Mouse (Mus musculus): Measurements from ENCODE around the gene Kdm1b.

Kdm1b gene

GRCm38 (mm10) chr13:47109239-47109638, 65.9 kb downstream of the Kdm1b start:
- no peak for DNase-seq (ENCODE audit: low spot score)

DNA sequence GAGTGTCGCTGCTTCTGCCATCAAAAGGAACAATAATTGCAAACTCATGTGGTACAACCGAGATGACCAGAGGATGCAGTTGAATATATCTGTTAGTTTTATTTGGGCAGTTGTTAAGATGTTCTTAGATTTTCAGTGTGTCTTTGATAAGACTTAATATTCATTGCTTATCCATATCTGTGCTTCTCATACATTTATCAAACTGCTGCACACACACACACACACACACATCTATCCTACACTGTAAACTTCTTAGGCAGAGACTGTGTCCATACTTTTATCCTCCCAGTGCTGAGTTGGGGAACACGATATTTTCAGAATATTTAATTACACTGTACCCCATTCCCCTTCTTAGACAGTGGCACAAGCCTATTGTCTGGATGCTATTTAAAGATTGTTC, 67.9 kb downstream of the Kdm1b start:
- no peak for DNase-seq (ENCODE audit: low spot score)

DNA sequence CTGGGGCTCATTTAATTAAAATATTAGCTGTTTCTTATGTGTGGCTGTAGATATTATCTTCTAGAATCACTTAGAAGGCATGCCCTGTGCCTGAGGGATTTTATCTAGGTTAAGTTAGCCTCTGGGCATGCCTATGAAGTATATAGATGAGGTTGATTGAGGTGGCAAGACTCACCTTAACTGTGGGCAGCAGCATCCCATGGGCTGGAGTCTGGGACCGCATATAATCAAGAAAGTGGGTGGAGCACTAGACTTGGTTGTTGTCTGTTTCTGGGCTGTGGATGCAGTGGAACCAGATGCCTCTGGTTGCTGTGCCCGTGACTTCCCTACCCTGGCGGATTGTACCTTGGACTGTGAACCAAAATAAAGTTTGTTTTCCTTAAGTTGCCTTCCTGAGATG, 68.8 kb downstream of the Kdm1b start:
- no peak for DNase-seq (ENCODE audit: low spot score)

DNA sequence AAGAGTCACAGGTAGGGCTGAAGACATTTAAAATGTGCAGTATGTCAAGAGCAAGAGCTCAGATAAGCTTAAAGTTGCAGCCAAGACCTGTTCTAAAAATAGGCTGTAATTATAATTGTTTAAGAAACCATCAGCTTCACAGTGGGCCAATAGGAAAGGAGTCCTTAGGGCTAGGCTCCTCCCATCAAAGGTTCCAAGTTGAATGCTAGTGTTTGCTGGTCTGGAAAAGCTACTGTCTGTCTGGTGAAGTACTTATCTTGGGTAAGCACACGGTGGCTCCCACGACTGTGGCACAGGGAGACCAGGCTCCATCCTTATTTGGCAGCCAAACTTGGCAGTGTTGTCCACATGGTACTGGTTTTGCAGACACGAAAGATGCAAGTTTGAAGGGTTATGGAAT, 69.6 kb downstream of the Kdm1b start:
- no peak for DNase-seq (ENCODE audit: low spot score)

GRCm38 (mm10) chr13:47116000-47116399, 72.7 kb downstream of the Kdm1b start:
- no peak for DNase-seq (ENCODE audit: low spot score)

DNA sequence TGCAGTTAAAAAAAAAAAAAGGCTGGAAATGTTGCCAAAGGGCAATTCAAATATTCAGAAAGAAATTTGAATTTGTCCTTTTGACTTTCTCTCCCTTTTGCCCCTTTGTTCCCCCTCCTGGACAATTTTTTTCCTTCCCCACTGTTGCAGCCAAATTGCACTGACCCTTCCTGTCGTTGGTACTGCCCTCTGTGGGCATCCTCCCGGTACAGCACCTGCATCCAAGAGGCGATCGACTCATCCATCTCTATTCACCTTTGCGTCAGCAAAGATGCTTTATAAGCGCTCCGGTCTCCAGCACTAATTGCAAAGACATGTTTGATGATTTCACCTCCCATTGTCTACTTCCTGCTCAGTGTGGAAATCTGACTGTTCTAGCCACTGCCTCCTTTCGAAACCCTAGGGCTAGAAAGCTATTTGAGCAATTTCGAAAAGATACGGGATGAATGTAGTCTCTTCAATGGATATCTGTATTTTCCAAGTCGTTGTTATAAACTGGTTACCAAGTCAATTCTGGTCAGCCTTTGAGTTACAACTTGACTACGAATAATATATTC, 78.1 kb downstream of the Kdm1b start:
- DNase-seq (ENCODE audit: low spot score) = no peak

GRCm38 (mm10) chr13:47122537-47123430, 79.5 kb downstream of the Kdm1b start, which contains the start of gene Rnf144b:
TSS of gene Rnf144b (plus strand) at chr13:47122656.
- DNase-seq (ENCODE audit: low spot score) = no peak

DNA sequence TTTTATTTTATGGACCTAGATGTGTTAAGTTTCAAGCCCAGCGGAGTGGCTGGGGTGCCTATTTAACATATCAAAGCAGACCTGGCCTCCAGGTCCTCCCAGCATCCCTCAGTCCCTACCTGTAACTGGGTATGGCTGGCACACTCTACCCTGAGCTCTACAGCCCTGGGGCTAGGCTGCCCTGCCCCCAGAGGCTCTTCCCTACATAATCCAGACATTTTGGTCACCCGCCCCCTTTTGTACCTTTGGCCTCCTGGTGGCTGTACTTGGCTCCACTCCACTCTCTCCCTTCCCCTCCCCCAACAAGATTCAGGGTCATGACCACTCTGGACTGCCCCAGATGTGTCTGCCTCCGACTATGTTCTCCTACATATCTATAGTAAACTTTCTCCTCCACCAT, 81.2 kb downstream of the Kdm1b start:
- no peak for DNase-seq (ENCODE audit: low spot score)

DNA sequence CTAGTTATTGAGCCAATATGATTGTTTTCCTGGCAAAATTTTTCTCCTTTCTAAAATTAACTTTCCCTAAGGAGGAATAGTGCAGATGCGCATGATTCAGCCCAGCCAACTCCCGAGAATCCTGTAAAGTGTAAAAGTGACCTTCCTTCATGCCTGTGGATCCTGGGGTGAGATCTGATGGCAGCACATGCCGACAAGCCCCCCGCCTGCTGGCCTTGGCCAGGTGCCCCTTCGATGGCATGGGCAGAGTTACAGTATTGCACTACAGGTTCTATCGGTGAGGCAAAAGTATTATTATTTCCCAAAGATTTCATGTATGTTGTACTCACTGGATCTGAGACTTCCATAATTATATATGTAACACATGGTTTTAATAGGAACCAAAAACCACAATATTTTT, 81.7 kb downstream of the Kdm1b start:
- no peak for DNase-seq (ENCODE audit: low spot score)

GRCm38 (mm10) chr13:47125595-47125994, 82.3 kb downstream of the Kdm1b start:
- DNase-seq (ENCODE audit: low spot score) = no peak

DNA sequence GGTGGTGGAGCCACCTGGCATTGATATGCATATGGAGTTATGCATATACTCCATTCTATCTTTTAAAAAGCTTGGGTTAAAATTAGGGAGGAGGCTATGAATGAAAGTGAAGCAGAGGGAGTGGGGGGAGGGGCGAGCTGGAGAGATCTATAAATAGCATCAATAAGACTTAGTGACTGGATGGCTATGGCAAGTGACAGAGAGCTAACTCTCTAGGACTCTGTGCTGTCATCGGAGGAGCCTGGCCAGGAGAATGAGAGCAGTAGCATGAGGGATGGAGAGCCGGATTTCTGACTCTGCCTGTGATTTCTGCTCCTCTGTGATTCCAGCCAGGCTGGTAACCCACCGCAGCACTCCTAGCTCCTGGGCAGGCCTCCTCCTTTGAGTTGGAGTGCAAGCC, 85.8 kb downstream of the Kdm1b start:
- no peak for DNase-seq (ENCODE audit: low spot score)

- no peak for DNase-seq (ENCODE audit: low spot score)
These were observed 89.8 kb downstream of the Kdm1b start for GRCm38 (mm10) chr13:47133058-47133457.

DNA sequence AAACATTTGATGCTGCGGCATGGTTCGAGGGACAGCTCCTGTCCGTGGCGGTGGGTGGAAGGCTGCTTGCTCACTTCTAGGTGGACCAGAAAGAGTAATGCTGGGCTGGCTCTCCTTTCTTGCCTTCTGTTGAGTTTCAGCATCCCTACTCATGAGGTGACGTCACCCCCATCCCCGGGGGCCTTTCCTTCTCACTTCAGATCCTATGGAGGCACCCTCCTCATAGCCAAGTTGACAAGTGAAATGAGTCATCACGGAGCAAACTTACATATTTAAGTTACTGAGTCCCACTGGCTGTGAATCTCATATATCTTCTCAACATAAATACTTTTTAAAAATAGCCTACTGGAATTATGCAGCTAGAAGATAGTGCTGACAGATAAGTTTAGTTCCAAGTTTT, 91.5 kb downstream of the Kdm1b start:
- DNase-seq (ENCODE audit: low spot score) = no peak
